Mouse (Mus musculus) natural killer cell, adult 2 months (primary cell): ENCODE results near the gene Gcgr.

Source experiments
- DNase-seq, 2 experiments: peaks; one replicate each; pipeline ENCODE4 v3.0.0; 2022; ENCODE audit warnings: low spot score in 2 of 2

Gcgr gene

DNA sequence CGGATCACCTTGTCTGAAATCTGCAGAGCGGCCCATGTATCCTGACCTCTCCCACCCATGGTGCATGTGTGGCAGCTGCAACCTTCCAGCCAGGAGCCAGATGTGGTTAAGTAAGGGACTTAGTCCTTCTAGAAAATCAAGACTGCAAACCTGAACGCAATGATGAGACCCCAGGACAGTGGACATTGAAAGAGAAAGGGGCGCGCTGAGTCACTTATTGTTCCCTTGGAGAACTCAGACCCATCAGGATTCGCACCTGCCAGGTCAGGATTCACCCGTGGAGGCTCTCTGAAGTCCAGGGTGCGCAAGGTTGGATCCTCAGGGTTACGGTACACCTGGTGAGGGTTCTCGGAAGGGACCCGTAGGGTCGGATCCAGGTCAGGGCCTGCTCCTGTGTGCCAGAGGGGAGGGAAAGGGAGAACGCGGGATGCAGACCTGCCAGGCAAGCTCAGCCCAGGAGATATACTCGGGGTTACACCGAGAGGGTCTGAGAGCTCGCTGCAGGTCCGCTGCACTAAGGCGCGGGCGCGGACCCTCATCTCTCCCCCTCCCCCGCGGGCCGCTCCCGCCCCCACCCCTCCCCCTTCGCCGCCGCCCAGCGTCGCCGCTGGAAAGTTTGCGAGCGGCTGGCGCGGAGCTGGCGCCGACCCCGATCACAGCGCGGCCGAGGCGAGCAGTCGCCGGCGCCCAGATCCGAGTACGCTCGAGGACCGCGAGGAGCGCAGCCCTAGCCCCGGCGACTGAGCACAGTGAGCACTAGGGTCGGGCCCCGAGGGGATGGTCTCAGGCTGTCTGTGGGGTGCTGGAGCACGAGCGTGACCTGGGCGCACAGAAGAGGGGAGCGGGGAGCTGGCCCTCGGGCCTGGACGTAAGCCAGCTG, at the start of gene Gcgr:
Gene Gcgr, plus strand, starts transcription at position 615 of the 880 bp plus-strand sequence.
- DNase-seq = no peak

- DNase-seq = no peak
Observed at GRCm38 (mm10) chr11:120483448-120483934, 47.0 kb upstream of the Gcgr start.

GRCm38 (mm10) chr11:120484265-120484981, 46.1 kb upstream of the Gcgr start, which contains the start of gene Mrpl12:
TSS of gene Mrpl12 (plus strand) at chr11:120484613.
- DNase-seq = peak; percentile 78 to 86

DNA sequence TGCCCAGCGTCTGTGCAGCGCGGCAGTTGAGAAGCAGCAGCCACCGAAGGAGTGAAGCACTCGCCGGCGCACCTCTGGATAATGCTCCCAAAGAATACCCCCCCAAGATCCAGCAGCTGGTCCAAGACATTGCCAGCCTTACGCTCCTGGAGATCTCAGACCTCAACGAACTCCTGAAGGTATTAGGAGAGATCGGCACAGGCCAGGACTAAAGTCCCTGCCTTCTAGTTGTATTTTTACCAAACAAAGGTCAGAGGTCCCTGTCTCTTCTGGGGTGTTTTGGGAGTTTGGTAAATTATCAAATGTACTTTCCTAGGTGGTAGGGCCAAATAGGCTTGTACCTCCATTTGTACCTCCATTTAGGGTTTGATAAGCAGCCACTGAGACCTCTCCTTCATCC, 45.2 kb upstream of the Gcgr start:
- DNase-seq = no peak

DNA sequence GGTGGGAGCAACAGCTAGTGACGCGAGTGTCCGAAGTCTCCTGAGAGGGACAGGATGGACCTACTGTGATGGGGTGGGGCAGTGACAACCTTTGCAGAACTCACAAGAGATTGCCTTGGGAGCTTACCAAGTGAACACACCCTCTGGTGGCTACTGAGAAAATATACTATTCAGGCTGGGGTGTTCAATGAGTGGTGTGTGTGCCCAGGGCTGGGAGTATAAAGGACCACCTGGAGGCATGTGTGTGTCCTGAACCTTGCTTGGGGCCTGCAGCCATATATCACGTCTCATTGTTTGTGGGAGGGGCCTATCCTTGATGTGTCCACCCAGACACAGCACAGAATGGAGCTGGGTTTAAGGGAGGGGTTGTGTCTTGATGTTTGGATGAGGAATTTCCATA, 42.0 kb upstream of the Gcgr start:
- no peak for DNase-seq

- DNase-seq = peak; percentile 70 to 75
Observed at GRCm38 (mm10) chr11:120489054-120489761, 41.3 kb upstream of the Gcgr start.

- DNase-seq = no peak
Observed at GRCm38 (mm10) chr11:120490291-120491046, 40.0 kb upstream of the Gcgr start.

- DNase-seq = peak; percentile 64 to 69
Observed at GRCm38 (mm10) chr11:120491317-120492023, 39.0 kb upstream of the Gcgr start, which contains the start of gene Slc25a10. TSS of gene Slc25a10 (plus strand) at chr11:120491840.

- peak; percentile 44 to 46 for DNase-seq
Observed at GRCm38 (mm10) chr11:120492024-120492877, 38.2 kb upstream of the Gcgr start.

GRCm38 (mm10) chr11:120492878-120493203, 37.7 kb upstream of the Gcgr start:
- DNase-seq = no peak

GRCm38 (mm10) chr11:120493351-120493750, 37.1 kb upstream of the Gcgr start:
- DNase-seq = no peak

DNA sequence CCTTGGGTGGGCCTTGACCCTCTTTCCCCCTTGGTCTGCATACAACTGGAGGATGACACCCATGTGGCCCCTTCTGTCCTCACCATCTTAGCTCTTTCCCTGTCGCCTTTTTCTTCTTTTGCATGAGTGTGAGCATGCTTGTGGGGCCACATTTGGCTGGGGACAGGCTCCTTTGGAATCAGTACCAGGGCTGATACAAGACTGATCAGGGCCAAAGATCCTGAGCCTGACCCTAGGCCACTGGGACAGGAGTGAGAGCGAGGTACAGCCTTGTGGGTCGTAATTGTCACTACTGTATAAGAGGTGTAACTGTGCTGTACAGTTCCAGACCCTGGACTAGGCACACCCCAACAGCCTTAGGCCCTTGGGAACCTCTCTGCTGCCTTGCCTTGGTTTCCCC, 36.6 kb upstream of the Gcgr start:
- no peak for DNase-seq

GRCm38 (mm10) chr11:120497436-120497835, 33.1 kb upstream of the Gcgr start:
- DNase-seq = no peak

DNA sequence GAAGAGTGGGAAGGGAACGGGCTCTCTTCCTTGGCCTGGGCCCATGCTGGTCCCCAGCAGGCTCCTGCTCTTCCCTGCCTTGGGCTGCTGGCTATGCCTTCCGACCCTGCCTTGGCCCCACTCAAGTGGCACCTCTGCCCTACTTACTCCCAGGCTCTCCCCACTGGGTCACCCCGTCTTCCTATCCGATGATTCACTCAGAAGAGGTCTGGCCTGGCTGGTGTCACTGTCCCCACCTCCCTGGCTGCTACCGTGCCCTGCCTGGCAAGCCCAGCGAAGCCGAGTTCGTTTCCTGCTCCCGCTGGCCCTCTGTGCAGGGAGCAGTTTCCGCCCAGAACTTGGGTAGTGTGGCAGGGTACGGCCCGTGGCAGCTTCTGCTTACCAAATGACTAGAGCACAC, 32.3 kb upstream of the Gcgr start:
- no peak for DNase-seq

DNA sequence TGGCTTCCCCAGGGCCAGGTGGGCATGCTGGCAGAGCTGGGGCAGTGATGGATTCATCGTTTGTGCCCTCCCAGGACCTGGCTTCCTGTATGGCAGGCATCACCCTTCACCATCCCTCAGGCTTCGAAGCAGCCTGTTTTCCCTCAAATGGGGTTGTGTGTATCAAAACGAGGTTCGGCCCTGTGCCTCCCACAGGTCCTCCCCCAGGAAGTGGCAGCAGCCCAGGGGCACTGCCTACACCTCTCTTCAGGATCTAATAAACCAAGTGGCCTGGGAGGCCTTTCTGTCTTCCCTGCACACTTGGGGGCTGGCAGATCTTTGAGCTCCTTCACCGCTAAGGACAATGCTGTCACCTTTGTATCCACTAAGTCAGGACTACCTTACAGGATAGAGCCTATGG, 31.6 kb upstream of the Gcgr start:
- no peak for DNase-seq

- no peak for DNase-seq
Observed at GRCm38 (mm10) chr11:120499894-120500293, 30.6 kb upstream of the Gcgr start.

DNA sequence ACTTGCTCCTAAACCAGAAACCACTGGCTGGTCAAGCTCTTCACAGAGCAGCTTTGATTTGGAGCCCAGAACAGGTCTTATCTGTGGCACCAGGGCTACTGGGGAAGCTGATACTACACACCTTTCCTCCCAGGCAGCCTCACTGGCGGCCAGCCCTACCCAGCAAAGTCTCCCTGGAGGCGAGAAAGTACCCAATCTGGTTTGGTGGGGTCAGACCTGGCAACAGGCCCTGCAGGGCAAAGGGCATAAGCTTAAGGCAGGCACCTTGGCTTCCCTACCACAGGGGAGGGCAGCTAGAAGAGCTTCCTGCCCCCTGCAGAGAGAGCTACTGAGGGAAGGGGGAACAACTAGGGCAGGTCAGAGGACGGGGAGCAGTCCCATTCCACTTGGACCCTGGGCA, 30.1 kb upstream of the Gcgr start:
- no peak for DNase-seq

GRCm38 (mm10) chr11:120501018-120501417, 29.5 kb upstream of the Gcgr start:
- DNase-seq = no peak

GRCm38 (mm10) chr11:120501701-120502100, 28.8 kb upstream of the Gcgr start:
- no peak for DNase-seq

DNA sequence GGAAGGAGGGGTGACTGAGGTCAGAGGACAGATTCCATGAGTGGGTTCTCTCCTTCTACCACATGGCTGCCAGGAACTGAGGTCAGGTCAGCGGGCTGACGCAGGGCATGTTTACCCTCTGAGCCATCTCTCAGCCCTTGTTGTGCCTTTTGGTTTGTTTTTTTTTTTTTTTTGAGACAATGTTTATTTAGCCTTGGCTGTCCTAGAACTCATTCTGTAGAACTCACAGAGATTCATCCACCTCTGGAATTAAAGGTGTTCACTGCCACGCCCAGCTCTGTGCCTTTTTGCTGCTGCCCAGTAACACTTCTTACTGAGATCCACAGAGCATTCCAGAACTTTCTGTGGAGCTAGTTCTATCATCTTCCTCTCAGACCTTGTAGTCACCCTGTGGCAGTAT, 24.8 kb upstream of the Gcgr start:
- DNase-seq = no peak
